Mouse (Mus musculus): ENCODE results near the gene Ptdss2.

The Ptdss2 gene

DNA sequence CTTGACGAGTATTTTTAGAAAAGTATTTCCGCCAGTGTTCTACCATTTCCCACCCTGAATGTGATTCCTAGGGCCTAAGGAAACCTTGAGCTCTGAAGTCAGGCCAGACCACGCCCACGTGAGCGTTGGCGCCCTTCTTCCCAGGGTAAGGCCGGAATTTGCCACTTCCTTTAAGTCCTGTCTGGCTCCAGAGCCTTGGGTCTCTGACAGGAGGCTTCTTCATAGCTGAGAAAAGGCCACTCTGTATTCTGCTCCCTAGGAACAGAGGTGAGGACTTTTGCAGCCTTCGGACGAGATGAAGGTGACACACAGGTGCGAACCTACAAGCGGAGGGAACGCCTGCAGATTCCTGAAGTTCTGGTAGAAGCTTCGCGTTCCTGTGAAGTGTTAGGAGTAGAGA lies at the start of gene Ptdss2:
Gene Ptdss2 (plus strand): TSS at position 138 of the 400 bp plus-strand sequence.
- DNase-seq (ENCODE audit: low read depth, low spot score): no peak

DNA sequence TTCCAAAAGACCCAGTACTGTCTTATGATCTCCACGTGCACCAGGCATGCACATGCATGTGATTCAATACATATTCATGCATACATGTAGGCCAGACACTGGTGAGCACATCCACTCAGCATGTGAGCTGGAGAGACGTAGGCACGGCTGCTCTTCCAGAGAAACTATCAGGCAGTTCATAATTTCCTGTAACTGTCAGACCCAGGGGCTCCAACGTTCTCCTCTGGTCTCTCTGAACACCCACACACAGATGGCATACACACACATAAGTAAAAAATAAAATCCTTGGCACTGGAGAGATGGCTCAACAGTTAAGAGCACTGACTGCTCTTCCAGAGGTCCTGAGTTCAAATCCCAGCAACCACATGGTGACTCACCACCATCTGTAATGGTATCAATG lies 48.4 kb upstream of the Ptdss2 start:
- no peak for DNase-seq (ENCODE audit: low read depth, low spot score)

DNA sequence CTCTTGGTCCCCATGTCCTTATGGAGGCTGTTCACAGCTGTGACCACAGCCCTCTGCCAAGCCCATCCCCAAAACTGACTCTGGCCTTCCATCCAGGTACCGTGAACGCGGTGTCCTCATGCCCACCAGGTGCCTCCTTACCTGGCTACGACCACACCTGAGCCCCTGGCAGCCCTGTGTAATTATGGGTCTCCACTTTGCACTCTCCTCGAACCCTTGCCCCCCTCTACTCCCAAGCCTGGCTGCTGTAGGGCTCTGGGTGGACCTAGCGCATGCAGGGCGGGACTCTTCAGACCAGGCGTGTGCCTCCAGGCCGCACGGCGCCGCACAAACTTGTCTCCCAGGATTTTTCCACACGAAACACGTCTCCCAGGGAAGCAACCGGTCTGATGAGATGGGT lies 44.3 kb upstream of the Ptdss2 start, which contains the start of gene Pkp3:
Gene Pkp3 (plus strand): TSS at position 378 of the 400 bp plus-strand sequence.
- no peak for DNase-seq (ENCODE audit: low read depth, low spot score)

DNA sequence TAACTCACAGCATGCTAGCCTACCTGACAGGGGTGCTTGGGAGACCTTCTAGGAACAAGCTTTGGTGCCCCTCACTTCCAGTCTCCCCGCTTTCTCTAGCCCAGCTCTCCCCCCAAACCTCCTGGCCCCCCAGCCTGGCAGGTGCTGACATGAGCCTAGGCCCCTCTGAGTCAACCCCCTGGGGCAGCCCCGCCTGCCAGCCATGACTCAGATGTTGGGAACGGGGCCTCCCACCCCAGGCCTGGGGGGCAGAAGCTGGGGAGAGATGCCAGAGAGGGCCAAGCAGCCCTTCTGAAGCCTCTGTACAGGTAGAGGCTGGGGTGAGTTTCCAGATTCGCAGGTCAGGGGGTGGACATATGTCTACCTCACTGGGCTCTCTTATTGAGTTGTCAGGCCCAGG lies 43.3 kb upstream of the Ptdss2 start:
- DNase-seq (ENCODE audit: low read depth, low spot score): no peak

DNA sequence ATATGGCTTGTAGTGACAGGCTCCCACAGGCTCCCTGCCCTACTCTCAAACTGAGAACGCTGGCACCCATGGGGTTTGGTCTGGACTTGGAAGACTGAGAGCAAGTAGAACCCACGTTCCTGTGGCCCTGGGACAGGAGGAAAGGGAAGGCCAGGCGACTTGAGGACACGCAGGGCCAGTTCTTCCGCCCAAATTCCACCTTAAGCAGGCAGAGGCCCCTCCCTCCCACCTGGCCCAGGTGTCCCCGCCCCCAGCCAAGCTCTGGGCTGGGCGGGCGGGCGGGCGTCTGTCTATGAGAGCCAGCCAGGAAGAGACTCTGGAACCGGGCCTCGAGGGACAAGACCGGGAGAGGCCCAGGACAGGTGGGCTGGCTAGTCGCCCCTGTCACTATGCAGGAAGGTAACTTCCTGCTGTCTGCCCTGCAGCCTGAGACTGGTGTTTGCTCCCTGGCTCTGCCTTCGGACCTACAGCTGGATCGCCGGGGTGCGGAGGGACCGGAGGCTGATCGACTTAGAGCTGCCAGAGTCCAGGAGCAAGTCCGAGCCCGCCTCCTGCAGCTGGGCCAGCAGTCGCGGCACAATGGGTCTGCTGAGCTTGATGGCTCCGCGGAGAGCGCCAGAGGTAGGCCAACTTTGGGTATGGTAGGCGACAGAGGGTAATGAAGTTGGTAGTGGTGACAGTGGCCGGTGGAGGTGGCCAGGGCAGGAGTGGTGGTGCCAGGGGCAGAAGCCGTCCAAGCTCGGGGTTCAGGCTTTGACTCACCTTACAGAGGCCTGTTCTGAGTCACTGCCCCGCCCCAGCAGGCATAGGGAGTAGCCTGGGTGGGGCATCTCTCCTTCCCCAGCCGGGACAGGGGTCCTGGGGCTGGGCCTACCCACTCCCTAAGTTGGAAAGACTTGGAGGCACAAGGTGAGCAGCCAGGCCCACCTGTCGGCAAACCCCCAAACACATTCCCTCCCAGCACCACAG lies 42.4 kb upstream of the Ptdss2 start:
- DNase-seq (ENCODE audit: low read depth, low spot score): no peak

DNA sequence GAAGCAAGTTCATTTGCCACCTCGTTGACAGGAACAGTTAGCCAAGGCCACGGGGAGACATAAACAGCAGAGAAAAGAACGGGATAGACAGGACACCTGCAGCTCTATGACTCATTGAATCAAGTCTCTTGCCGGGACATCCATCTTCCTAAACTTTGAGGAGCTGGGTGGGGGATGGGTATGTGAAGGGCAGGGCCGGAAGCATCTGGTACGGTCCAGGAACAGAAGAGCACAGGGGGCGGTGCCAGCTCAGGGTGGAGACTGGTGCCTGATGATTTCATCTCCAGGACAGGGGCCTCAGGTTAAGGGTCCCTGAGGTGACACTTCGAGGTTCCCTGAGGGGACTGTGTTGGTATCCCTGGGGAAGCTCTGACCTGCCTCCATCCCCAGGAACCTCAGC lies 34.3 kb upstream of the Ptdss2 start:
- peak; percentile 70 for DNase-seq (ENCODE audit: low read depth, low spot score)

DNA sequence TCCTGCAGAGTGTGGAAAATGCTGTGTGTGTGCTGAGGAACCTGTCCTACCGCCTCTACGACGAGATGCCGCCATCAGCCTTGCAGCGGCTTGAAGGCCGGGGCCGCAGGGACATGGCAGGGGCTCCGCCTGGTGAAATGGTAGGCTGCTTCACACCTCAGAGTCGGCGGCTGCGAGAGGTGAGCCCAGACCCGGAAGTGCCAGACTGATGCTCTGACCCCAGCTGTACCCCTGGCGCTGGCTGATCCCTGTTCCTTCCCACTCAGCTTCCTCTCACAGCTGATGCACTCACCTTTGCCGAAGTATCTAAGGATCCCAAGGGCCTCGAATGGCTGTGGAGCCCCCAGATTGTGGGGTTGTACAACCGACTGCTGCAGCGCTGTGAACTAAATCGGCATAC lies 33.7 kb upstream of the Ptdss2 start:
- DNase-seq (ENCODE audit: low read depth, low spot score): peak; percentile 55

DNA sequence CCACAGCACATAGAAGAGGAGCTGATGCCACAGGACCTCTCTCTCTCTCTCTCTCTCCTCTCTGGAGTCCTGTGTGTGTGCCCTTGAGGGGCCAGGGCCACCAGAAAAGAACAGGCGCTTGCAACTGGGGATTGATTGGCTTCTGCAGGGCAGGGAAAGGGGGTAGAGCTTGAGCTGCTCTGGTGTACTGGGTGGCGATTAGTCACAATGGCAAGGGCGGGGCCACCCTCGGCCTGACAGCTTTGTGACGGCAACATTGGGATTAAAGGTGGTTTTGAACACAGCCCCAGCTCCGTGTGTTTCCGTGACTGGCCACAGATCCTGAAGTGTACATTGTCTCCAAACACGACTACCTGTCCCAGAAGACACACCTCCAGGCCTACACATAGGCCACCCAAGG lies 32.0 kb upstream of the Ptdss2 start:
- DNase-seq (ENCODE audit: low read depth, low spot score): no peak

DNA sequence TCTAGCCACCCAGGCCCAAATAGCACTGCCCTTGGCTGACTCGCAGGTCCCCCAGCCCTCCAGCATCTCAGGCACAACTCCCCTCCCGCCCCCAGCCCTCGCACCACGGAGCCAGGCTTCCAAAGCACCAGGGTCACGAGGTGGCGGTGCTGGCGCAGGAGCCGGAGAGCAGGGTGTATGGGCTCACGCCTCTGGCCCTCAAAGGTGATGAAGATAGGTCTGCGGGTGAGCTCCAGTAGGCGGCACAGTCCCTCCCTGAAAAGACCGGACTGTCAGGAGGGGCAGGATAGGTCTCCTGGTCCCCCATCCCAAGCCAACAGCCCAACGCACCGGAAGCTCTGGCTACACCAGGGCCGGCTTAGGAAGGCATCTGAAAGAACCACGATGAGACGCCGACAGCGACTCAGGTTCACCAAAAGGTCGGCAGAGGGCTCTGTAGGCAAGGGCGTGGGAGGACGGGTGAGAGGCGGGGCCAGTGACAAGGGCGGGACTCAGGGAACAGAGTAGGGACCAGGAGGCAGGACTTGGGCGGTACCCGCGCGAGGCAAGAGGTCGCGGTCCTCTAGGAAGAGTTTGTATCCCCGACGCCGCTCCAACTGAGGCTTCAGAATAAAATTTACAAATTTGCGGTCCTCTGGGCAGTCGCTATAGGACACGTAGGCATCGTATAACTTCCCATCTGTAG lies 30.0 kb upstream of the Ptdss2 start:
- DNase-seq (ENCODE audit: low read depth, low spot score): peak; percentile 87

DNA sequence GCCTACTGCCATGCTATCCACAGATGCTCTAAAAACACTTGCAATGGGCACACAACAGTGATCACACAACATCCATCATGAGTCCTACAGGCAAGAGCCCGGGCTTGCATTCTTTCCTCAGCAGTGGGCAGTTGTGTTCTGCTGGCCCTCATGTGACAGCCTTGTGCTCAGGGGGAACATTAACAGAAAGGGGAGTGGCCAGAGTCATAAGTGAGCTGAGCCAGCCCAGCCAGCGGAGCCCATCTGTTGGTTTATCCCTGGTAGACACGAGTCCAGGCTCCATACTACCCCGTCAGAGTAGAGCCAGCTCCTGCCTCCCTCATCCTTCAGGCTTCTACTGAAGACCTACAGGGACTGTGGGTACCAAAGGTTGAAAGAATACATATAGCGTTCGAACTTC lies 28.2 kb upstream of the Ptdss2 start:
- no peak for DNase-seq (ENCODE audit: low read depth, low spot score)

DNA sequence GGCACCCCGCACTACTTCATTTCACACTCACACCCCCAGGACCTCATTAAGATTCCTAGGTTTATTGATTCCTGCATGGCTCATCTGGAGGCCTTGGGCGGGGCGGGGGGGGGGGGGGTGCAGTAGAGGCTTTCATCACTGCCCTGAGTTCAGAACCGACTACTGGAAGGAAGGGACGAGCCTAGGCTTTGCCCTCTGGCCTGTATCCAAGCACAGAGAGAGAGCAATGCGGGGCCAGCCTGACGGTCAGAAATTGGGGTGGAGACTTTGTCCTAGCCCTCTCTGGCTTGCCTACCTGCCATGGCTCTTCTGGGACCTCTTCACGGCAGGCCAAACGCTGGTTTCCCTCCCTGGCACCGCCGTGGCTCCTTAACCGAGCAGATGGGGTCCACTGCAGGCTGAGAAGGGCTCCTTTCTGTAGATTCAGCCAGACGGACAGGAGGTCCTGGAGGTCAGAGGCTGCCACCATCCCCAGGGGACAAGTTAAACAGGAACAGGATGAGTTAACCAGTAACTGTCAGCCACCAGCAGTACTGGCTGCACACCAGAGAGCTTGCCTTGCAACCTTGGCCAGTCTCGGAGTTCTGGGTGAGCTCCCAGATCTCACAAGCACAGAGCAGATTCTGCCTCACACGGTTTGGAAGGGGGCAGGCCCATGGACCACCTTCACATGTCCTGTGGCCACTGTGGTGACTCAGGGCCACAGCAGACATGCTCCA lies 27.5 kb upstream of the Ptdss2 start:
- no peak for DNase-seq (ENCODE audit: low read depth, low spot score)

DNA sequence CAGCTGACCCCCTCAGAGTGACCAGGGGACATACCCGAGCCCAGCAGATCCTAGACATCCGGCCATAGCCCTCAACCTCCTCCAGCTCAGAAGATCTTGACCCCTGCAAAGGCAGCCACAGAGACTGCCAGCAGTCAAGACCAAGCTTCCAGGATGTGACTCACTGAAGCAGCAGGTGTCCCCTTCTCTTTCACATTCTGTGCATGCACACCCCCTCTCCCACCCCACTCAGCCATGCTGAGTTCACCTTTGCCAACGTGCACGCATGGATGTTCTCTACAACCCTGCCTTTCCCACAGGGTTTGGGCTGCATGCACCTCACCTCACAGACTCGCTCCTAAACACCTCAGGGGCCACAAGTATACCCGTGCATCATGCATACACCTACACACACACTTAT lies 26.2 kb upstream of the Ptdss2 start:
- peak; percentile 65 for DNase-seq (ENCODE audit: low read depth, low spot score)

DNA sequence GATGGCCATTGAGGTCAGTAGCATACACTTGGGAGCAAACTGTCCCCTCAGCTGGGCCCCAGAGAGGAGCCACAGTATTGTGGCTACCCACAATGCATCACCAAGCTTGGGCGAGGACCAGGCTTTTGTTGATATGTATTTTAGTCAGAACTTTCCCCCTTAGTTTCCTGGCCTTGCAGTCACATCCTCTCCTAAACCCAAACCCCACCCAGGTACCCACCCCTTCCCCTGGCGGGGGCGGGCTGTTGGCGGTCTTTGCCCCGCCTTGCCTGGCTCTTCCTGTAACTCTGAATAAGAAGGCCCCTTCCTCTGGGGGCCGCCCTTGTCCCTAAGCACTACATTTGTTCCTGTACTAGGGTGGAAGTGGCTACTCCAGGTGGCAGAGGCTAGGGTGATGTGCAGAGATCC lies 25.5 kb upstream of the Ptdss2 start:
- DNase-seq (ENCODE audit: low read depth, low spot score): peak; percentile 94

DNA sequence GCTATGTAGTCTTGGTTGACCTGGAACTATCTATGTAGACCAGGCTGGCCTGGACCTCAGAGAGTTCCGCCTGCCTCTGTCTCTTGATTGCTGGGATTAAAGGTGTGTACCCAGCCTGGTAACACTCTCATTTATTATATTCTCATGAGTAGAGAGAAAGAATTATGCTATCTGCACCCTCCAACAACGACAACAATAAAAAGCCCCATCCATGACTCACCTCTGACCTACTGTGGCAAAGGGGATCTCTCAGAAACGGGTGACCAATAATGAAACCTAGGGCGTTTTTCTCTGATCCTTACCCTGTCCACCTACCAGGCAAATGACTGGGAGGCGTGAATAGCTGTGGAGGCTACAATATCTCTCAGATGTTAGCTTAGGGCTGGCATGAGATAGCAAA lies 25.0 kb upstream of the Ptdss2 start:
- peak; percentile 59 for DNase-seq (ENCODE audit: low read depth, low spot score)

DNA sequence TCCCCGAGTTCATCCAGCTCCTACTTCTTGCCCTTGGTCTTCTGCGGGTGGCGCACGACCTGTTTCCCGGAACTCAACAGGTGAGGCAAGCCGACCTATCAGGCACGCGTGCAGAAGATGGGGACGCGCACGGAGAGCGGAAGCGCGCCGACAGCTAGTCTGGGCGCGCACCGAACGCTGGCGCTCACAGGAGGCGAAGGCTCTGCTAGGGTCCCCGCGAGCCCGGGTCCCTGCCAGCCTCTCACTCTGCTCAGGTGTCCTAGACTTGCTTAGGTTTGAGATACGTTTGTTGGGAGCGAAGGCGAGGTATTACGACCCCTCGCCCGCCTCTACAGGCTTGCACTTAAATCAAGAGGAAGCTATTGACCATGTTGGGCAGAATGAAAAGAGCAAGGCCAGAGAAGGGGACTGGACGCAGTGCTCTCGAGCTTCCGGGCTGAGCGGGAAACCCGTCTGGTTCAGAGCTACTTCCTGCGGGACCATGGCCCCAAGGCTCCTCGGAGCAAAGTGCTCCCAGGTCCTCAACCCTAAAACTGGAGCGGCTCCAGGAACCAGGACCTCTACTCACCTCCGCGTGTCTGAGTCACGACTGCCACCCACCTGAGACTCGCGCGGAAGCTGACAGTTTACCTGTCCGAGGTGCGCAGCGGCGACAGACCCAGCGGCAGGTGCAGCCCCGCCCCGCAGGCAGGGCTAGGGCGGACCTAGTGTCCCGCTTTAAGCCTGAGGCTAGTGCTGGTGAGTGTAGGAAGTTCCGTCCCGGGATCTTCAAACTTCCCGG lies 22.1 kb upstream of the Ptdss2 start, which contains the start of gene Sigirr:
Gene Sigirr (minus strand): TSS at position 662 of the 781 bp plus-strand sequence.
- DNase-seq (ENCODE audit: low read depth, low spot score): peak; percentile 80

DNA sequence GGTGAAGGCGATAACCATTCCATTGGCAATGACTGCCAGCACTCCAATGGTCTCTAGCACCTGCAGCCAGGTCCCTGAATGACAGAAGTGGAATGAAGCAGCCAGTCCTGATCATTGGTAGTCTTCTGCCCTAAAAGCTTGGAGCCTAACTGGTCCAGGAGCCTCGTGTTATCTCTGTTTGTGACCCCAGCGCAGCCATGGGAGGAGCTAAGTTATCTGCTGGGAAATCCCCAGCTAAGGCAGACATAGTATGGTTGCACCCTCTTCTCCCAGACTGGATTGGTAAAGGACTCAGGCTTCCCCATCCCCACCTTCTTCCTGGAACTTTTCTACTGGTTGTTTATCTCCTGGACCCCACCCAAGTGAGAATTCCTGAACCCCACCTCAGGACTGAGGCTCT lies 19.0 kb upstream of the Ptdss2 start:
- DNase-seq (ENCODE audit: low read depth, low spot score): no peak

DNA sequence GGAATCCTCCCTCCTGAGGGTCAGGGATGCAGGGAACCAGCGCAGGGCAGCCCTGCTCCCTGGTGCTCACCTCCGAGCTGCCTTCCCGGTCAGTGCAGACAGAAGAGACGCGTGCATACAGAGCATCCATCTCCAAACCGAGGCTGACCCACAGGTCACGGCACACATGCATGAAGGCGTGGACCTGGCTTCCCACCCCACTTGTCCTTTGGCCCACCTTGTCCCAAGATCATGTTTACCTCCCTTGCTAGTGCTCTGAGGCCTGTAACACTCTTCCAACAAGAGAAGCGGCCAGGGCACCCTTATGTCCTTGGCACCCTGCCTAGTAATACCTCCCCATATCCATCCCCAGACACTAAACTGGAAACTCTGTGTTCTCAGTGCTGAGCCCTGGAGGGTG lies 6.3 kb upstream of the Ptdss2 start:
- DNase-seq (ENCODE audit: low read depth, low spot score): no peak

DNA sequence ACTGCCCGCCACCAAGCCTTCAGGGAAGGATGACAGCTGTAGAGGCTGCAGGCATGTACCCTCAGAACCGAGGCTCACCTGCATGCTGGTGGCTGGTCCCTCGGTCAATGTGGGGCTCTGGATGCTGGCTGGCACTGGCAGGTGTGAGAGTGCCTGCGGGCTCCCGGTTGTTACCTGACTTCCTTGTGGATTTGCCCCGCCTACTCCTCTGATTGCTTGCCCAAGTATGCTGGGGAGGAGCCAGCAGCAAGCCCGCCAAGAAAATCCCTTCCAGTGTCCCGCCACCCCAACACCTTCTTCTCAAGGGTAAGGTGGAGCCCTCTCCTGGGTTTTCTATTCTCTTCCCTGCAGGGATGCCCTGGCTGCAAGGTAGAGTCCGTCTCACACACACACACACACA lies 4.5 kb upstream of the Ptdss2 start, which contains the start of gene Ano9:
Gene Ano9 (minus strand): TSS at position 171 of the 400 bp plus-strand sequence.
- DNase-seq (ENCODE audit: low read depth, low spot score): no peak

DNA sequence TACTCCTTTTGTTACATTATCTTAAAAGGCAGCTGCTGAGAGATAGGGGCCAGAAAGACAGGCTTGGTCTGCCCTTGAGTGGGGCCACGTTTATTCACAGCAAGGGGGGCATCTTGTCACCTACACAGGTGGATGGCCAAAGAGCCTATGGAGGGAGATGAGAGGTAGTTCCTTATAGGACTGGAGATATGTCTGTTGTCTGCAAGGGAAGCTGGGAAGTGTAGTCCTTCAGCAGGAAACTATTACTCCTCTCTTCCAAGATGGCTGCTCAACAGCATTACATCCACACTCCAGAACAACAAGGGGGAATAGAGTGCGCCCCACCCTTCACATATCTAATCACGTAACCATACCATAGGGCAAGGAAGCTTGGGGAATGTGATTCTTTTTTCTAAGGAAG lies 2.7 kb upstream of the Ptdss2 start:
- no peak for DNase-seq (ENCODE audit: low read depth, low spot score)

DNA sequence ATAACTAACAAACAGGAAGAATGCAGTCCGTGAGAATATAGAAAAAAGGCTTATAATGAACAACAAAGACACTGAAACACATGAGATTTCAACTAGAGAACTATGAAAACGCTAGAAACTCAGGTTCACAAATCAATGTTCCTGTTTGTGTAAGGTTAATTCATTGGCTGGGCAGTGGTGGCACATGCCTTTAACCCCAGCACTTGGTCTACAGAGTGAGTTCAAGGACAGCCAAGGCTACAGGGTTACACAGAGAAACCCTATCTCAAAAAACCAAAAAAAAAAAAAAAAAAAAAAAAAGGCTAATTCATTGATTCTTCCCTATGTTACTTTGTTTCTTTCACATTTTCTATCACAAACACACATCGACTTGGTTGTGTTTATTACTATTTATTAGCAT lies 1.6 kb upstream of the Ptdss2 start:
- no peak for DNase-seq (ENCODE audit: low read depth, low spot score)

DNA sequence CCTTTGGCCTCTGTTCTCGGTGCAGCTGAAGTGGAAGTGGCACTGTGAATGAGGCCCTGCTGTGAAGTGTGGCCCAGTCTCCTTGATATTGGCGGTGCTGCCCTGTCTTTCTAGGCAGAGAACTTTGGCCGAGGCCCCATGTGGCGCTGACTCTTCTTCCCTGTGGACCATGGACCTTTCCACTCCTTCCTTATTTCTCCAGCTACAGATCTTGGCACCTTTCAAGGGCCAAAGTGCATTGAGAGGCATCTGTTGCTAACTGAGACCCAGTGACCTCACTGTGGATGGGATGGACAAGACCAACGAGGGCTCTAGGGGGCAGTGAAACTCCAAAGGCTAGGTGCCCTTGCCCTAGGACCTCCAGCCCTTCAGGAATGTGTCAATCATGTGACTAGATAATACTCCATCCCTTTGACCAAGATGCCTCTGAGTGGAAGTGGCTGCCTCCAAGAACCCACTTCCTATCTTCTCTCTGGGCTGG lies 1.1 kb upstream of the Ptdss2 start:
- no peak for DNase-seq (ENCODE audit: low read depth, low spot score)

Measured in CD4-positive helper T cell, adult 2 months (primary cell).